Mouse (Mus musculus) brown adipose tissue, adult 24 weeks (tissue): ENCODE measurements at regions not wholly inside any gene's neighbourhood (a gene's known extent, or its start where the extent isn't known, plus 50 kb on each side); places are given as distances from the start of the nearest gene placed in this dataset.
A peak's percentile ranks its signal among the peaks of the same experiment; 100 is the strongest.

Experiments used
- H3K27ac ChIP-seq: fragments of 200-500 bp; replicated peaks from 2 replicates; pipeline ENCODE4 v1.5.1; 2012; ENCODE audit warnings: low read depth, mild to moderate bottlenecking, low read length
- H3K4me1 ChIP-seq: fragments of 200-500 bp; 2 replicates; pipeline ENCODE4 v1.6.1; 2012; ENCODE audit warnings: low read length, mixed read lengths; ENCODE audit not compliant: control insufficient read depth, insufficient read depth, insufficient read length
- H3K4me3 ChIP-seq: fragments of 200-500 bp; 2 replicates; pipeline ENCODE4 v1.5.1; 2012; ENCODE audit warnings: low read depth, mild to moderate bottlenecking, low read length, moderate library complexity; ENCODE audit not compliant: insufficient read depth

GRCm38 (mm10) chr5:27963765-27964164 is 107.4 kb upstream of the Insig1 start:
- no peaks in the 10 kb centered on the region for H3K4me1 ChIP-seq
- no peak overlapping the region for H3K4me3 ChIP-seq
- H3K27ac ChIP-seq, result no peak overlapping the region

DNA sequence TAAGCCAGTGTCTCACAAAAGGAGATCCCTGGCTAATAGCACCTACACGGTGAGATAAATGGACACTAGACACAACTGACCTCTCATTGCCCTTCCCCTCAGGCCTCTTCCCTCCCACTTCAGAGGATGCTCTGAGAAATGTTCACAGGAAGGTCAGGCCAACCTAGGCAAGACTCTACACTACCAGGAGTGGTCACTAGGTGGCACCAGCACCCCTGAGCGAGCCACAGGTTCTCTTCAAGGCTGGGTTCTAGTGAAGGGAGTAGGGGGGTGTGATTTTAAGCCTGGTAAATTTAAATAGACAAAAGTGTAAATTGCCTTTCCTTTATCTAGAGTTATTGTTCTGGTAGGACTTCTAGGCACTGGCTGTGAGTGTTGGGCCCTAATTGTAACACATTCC is 76.0 kb upstream of the Insig1 start:
- no peak overlapping the region for H3K27ac ChIP-seq
- H3K4me1 ChIP-seq, result no peaks in the 10 kb centered on the region

GRCm38 (mm10) chr5:27997751-27998150 is 73.4 kb upstream of the Insig1 start:
- Histone ChIP-seq H3K27ac (no peak overlapping the region), H3K4me1 (no peaks in the 10 kb centered on the region), H3K4me3 (no peak overlapping the region)

More for the DNA sequence above, 76.0 kb upstream of the Insig1 start:
- H3K4me3 ChIP-seq, result no peak overlapping the region

DNA sequence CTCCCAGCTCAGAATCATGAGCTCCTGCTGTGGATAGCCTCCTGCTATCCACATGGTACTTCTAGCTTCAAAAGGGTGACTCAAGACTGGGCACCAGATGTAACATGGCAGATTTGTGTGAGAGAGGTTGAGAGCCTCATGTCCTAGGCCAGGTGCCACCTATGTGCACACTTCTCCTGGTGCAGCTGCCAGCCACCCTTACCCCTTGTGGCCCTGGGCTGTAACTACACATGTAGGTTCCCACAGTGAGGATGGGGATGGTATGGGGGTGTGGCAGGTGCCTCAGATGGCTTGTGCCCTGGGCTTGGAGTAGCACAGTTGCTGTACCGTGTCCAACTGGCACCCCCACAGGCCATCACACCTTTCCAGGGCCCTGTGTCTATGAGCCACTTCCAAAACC is 68.2 kb upstream of the Insig1 start:
- Histone ChIP-seq H3K4me3 (no peak overlapping the region), H3K4me1 (peaks cover 4% of the 10 kb centered on the region; the same call in 1 of the 2 replicates), H3K27ac (no peak overlapping the region)

- no peak overlapping the region for H3K4me3 ChIP-seq
- H3K27ac ChIP-seq, result no peak overlapping the region
- peaks cover 4% of the 10 kb centered on the region; the same call in 1 of the 2 replicates for H3K4me1 ChIP-seq
These were observed 67.2 kb upstream of the Insig1 start for GRCm38 (mm10) chr5:28003756-28004486.

DNA sequence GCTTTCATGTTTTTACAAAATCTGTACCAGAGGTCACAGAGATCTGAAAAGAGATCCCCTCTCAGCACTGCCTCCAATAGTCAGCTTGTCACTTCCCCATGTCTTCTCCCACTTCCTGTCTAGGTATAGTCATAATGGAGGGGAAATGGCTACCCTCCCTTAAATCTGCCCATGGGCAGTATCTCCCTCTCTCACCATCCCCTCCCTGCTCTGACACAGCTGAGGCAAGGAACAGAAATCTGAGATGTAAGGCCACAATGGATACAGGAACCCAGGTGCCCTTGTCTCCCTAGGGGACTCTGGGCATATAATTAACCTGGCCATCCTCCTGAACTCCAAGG is 66.7 kb upstream of the Insig1 start:
- Histone ChIP-seq H3K27ac (no peak overlapping the region), H3K4me1 (peaks cover 4% of the 10 kb centered on the region; the same call in 1 of the 2 replicates), H3K4me3 (no peak overlapping the region)

DNA sequence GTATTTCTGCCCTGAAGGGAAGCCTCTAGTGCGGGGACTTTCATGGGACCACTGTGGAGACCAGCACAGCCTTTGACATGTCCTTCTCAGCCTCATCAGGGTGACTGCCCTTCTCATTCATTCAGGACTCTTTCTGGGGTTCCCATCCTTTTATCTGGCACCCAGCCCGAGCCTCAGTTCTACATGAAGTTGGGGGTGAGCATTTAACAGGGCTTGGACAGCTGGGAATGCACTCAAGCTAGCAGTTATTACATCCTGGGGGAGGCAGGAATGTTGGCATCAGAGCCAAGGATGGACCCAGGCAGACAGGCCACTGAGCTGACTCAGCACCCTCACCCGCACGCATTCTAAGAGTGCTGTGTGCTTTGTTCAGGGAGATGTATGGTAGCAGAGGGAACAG is 61.8 kb upstream of the Insig1 start:
- H3K27ac ChIP-seq, result no peak overlapping the region
- H3K4me1 ChIP-seq, result peaks cover 13% of the 10 kb centered on the region
- no peak overlapping the region for H3K4me3 ChIP-seq

GRCm38 (mm10) chr5:28009871-28010270 is 61.3 kb upstream of the Insig1 start:
- H3K4me3 ChIP-seq, result no peak overlapping the region
- H3K4me1 ChIP-seq, result peaks cover 13% of the 10 kb centered on the region
- H3K27ac ChIP-seq, result no peak overlapping the region

DNA sequence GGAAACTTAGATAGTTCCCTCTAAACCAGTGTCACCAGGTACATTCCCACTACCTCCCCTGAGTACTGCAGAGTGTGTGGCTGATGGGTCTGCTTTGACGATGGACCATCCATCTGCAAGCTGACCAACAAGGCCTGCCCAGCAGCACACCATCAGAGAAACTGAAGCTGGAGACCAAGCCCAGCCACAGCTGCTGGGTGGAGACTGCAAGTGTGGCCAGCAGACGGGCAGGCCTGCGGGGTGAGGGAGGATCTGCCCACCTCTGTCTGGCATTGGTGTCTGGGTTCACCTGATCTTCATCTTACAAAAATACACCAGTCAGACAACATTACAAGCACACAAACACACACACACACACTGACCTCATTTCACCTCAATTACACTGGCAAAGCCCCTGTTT is 60.6 kb upstream of the Insig1 start:
- Histone ChIP-seq H3K27ac (no peak overlapping the region), H3K4me3 (no peak overlapping the region), H3K4me1 (peaks cover 13% of the 10 kb centered on the region)

GRCm38 (mm10) chr5:28012496-28012895 is 58.7 kb upstream of the Insig1 start:
- Histone ChIP-seq H3K4me1 (peaks cover 13% of the 10 kb centered on the region), H3K4me3 (no peak overlapping the region), H3K27ac (peak overlapping the region; percentile 70)

DNA sequence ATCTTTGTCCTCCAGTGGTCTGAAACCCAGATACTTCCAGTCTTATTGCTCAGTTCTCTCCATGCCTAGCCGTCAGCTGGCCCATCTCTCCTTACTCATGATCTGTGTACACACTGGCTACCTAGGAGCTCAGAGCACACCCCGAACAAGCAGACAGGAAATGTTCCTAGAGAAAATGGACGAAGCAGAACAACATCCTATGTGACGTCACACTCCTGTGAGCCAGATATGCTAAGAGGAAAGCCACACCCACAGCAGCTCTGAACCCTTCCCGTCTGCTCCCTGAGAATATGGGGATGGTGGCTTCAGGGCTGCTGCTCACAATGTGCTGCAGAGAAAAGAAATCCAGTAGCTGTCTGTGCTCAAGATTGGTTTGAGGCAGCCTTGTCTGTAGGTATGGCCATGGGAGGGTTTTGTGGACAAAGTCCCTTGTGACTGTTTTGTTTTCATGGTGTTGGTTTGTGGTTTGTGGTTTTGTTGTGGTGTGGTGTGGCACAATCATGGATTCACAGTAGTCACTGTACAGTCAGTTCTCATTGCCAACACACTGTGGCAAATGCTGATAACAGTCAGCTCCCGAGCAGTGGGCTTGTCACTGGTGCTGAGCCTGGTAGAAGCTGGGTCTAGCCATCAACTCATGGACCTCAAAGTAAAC is 57.4 kb upstream of the Insig1 start:
- H3K4me3 ChIP-seq, result no peak overlapping the region
- peaks cover 13% of the 10 kb centered on the region for H3K4me1 ChIP-seq
- H3K27ac ChIP-seq, result no peak overlapping the region

GRCm38 (mm10) chr5:28019864-28020263 is 51.3 kb upstream of the Insig1 start:
- H3K4me1 ChIP-seq, result no peaks in the 10 kb centered on the region
- no peak overlapping the region for H3K27ac ChIP-seq
- no peak overlapping the region for H3K4me3 ChIP-seq
